Mouse (Mus musculus): Measurements from ENCODE around the gene Ppfibp2.

GRCm38 (mm10) chr7:107594325-107594856, 616 bp upstream of the Ppfibp2 start:
- TF ChIP-seq CTCF (IDR thresholded peaks at IDR 0.05; ENCODE audit: low read depth), result peak; percentile 56
- no peak for TF ChIP-seq EP300 (IDR thresholded peaks at IDR 0.05; ENCODE audit: low read depth)
